Mouse (Mus musculus): ENCODE results near the gene Abcb7.

GRCm38 (mm10) chrX:104402463-104402862 is 11.2 kb downstream of the Abcb7 start:
- no peak for TF ChIP-seq USF1 (IDR thresholded peaks at IDR 0.05; ENCODE audit: low read depth, low read length)
- no peak for TF ChIP-seq BHLHE40 (IDR thresholded peaks at IDR 0.05; ENCODE audit: borderline replicate concordance, low read depth, low read length)
- TF ChIP-seq POLR2A (IDR thresholded peaks at IDR 0.05; ENCODE audit: control insufficient read depth in 1 of 2, insufficient read depth in 1 of 2, low read depth in 1 of 2, low read length in 2 of 2, poor library complexity in 1 of 2), result no peak
- TF ChIP-seq E2F4 (IDR thresholded peaks at IDR 0.05; ENCODE audit: borderline replicate concordance, low read depth, low read length), result no peak
- no peak for TF ChIP-seq NRF1 (IDR thresholded peaks at IDR 0.05; ENCODE audit: insufficient read depth, low read depth, low read length, poor library complexity, severe bottlenecking)
- TF ChIP-seq CTCF (IDR thresholded peaks at IDR 0.05 in 2 of 3, conservative IDR thresholded peaks at IDR 0.05 in 1 of 3; ENCODE audit: control insufficient read depth in 1 of 3, insufficient read depth in 1 of 3, low read depth in 2 of 3, low read length in 3 of 3, poor library complexity in 1 of 3, severe bottlenecking in 1 of 3), result no peak
- TF ChIP-seq TCF12 (IDR thresholded peaks at IDR 0.05; ENCODE audit: low read depth, low read length), result no peak
